Mouse (Mus musculus): Measurements from ENCODE around the gene Thpo. TPM values are rescaled to one million over a fixed set of nuclear protein-coding genes. Genes with fewer than 3 reads are reported as not detected.
A peak's percentile ranks its signal among the peaks of the same experiment; 100 is the strongest.

The Thpo gene
- polyA plus RNA-seq, 1 experiment, result 1.4 TPM

DNA sequence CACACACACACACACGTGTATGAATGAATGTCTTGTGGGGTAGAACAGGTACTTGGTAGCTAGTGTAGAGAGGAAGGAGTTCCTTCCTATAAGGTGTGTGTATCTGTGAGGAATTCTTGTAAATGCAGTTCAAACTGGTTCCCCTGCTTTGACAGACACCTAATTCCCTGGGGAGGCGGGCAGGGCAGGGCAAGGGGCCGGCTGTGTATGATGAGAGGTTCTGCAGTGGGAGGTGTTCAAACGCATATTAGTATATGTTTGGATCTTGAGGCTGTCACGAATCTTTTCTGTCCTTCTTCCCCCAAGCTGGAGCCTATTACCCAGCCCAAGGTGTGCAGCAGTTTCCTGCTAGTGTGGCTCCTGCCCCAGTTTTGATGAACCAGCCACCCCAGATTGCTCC is 56.9 kb downstream of the Thpo start:
- Histone ChIP-seq H3ac (ENCODE audit: control insufficient read depth, insufficient read length) (no peak overlapping the region), H3K79me2 (ENCODE audit: control insufficient read depth, insufficient read depth) (peaks cover 56% of the 10 kb centered on the region), H3K4me2 (ENCODE audit: low read depth) (peak overlapping the region; percentile 4), H3K36me3 (ENCODE audit: control insufficient read depth, insufficient read depth) (peaks cover 46% of the 10 kb centered on the region), H3K27me3 (ENCODE audit: control insufficient read depth, insufficient read depth, insufficient read length) (no peaks in the 10 kb centered on the region), H3K4me3 (no peak overlapping the region)
- no peak for TF ChIP-seq MYOD1 (IDR thresholded peaks at IDR 0.05; ENCODE audit: control insufficient read depth in 1 of 3, insufficient read length in 2 of 3, low read depth in 2 of 3)
- no peak for TF ChIP-seq POLR2A (IDR thresholded peaks at IDR 0.05; ENCODE audit: insufficient read length, low read depth)

DNA sequence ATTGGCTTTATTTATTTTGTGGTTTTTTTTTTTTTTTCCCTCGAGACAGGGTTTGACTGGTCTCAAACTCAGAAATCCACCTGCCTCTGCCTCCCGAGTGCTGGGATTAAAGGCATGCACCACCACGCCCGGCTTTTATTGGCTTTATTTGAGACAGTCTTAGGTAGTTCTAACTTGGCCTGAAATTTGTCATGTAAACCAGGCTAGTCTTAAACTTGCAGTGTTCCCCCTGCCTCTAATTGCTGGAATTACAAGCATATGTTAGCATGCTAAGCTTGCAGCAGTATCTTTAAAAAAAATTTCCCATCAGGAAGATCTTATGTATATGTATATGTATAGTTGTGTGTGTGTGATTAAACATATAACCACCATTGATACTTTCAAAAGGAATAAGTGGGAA is 57.6 kb downstream of the Thpo start:
- H3K79me2 ChIP-seq (ENCODE audit: control insufficient read depth, insufficient read depth), result peaks cover 56% of the 10 kb centered on the region
- TF ChIP-seq MYOD1 (IDR thresholded peaks at IDR 0.05; ENCODE audit: control insufficient read depth in 1 of 3, insufficient read length in 2 of 3, low read depth in 2 of 3) (no peak), TCF3 (IDR thresholded peaks at IDR 0.05; ENCODE audit: insufficient read length, low read depth) (no peak), REST (IDR thresholded peaks at IDR 0.05; ENCODE audit: insufficient read depth, insufficient read length) (no peak), E2F4 (IDR thresholded peaks at IDR 0.05; ENCODE audit: insufficient read depth) (no peak), POLR2AphosphoS2 (IDR thresholded peaks at IDR 0.05; ENCODE audit: insufficient read length, low read depth) (no peak), MAX (IDR thresholded peaks at IDR 0.05; ENCODE audit: low read depth) (no peak), POLR2A (IDR thresholded peaks at IDR 0.05; ENCODE audit: insufficient read length, low read depth) (no peak), MYOG (IDR thresholded peaks at IDR 0.05; ENCODE audit: control insufficient read depth in 1 of 3, insufficient read depth in 1 of 3, insufficient read length in 2 of 3, low read depth in 2 of 3) (no peak), CEBPB (IDR thresholded peaks at IDR 0.05; ENCODE audit: insufficient read depth, poor library complexity, severe bottlenecking) (no peak), USF1 (IDR thresholded peaks at IDR 0.05; ENCODE audit: low read depth) (no peak), SRF (IDR thresholded peaks at IDR 0.05; ENCODE audit: control insufficient read depth, insufficient read length, low read depth) (no peak), TCF12 (IDR thresholded peaks at IDR 0.05; ENCODE audit: insufficient read depth, poor library complexity, severe bottlenecking) (no peak)
- H3K4me3 ChIP-seq, result no peak overlapping the region
- H3K4me2 ChIP-seq (ENCODE audit: low read depth), result no peak overlapping the region
- no peaks in the 10 kb centered on the region for H3K27me3 ChIP-seq (ENCODE audit: control insufficient read depth, insufficient read depth, insufficient read length)
- no peak overlapping the region for H3ac ChIP-seq (ENCODE audit: control insufficient read depth, insufficient read length)
- peaks cover 39% of the 10 kb centered on the region for H3K36me3 ChIP-seq (ENCODE audit: control insufficient read depth, insufficient read depth)

DNA sequence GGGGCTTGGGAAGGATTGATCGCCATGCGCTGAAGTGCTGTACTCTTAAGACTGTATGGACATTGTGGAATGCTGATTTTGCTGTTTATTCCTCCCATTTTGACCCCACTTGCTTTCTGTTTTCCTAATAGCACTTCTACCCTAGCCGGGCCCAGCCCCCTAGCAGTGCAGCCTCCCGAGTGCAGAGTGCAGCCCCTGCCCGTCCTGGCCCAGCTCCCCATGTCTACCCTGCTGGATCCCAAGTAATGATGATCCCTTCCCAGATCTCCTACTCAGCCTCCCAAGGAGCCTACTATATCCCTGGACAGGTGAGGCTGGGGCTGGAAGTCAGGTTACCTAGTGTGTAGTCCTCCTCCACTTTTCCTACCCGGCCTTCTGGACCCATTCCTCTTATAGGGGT is 59.1 kb downstream of the Thpo start:
- Histone ChIP-seq H3K36me3 (ENCODE audit: control insufficient read depth, insufficient read depth) (peaks cover 24% of the 10 kb centered on the region), H3K4me3 (peak overlapping the region; percentile 81), H3K27me3 (ENCODE audit: control insufficient read depth, insufficient read depth, insufficient read length) (no peaks in the 10 kb centered on the region), H3K4me2 (ENCODE audit: low read depth) (peak overlapping the region; percentile 95), H3K79me2 (ENCODE audit: control insufficient read depth, insufficient read depth) (peaks cover 56% of the 10 kb centered on the region), H3ac (ENCODE audit: control insufficient read depth, insufficient read length) (no peak overlapping the region)
- no peak for TF ChIP-seq MYOD1 (IDR thresholded peaks at IDR 0.05; ENCODE audit: control insufficient read depth in 1 of 3, insufficient read length in 2 of 3, low read depth in 2 of 3)
- TF ChIP-seq CEBPB (IDR thresholded peaks at IDR 0.05; ENCODE audit: insufficient read depth, poor library complexity, severe bottlenecking), result no peak
- TF ChIP-seq TCF12 (IDR thresholded peaks at IDR 0.05; ENCODE audit: insufficient read depth, poor library complexity, severe bottlenecking), result no peak
- TF ChIP-seq REST (IDR thresholded peaks at IDR 0.05; ENCODE audit: insufficient read depth, insufficient read length), result no peak
- TF ChIP-seq POLR2AphosphoS2 (IDR thresholded peaks at IDR 0.05; ENCODE audit: insufficient read length, low read depth), result no peak
- TF ChIP-seq E2F4 (IDR thresholded peaks at IDR 0.05; ENCODE audit: insufficient read depth), result no peak
- no peak for TF ChIP-seq MAX (IDR thresholded peaks at IDR 0.05; ENCODE audit: low read depth)
- no peak for TF ChIP-seq MYOG (IDR thresholded peaks at IDR 0.05; ENCODE audit: control insufficient read depth in 1 of 3, insufficient read depth in 1 of 3, insufficient read length in 2 of 3, low read depth in 2 of 3)
- TF ChIP-seq POLR2A (IDR thresholded peaks at IDR 0.05; ENCODE audit: insufficient read length, low read depth), result no peak
- TF ChIP-seq USF1 (IDR thresholded peaks at IDR 0.05; ENCODE audit: low read depth), result no peak
- no peak for TF ChIP-seq TCF3 (IDR thresholded peaks at IDR 0.05; ENCODE audit: insufficient read length, low read depth)
- no peak for TF ChIP-seq SRF (IDR thresholded peaks at IDR 0.05; ENCODE audit: control insufficient read depth, insufficient read length, low read depth)

Other genes starting within 250 kb of the Thpo start
- gene Eif2b5, start 235.7 kb downstream of the Thpo start, polyA plus RNA-seq (2012; fragmentation: generic; extraction: Trizol), result 94.7 TPM
- 32.9 TPM for gene Dvl3, start 217.5 kb downstream of the Thpo start, polyA plus RNA-seq (2012; fragmentation: generic; extraction: Trizol)
- 446 TPM for gene Ap2m1, start 199.0 kb downstream of the Thpo start, polyA plus RNA-seq (2012; fragmentation: generic; extraction: Trizol)
- 50.2 TPM for gene Abcf3, start 185.9 kb downstream of the Thpo start, polyA plus RNA-seq (2012; fragmentation: generic; extraction: Trizol)
- 0.04 TPM for gene Vwa5b2, start 145.0 kb downstream of the Thpo start, polyA plus RNA-seq (2012; fragmentation: generic; extraction: Trizol)
- gene Eef1akmt4, start 122.9 kb downstream of the Thpo start, polyA plus RNA-seq (2012; fragmentation: generic; extraction: Trizol), result 19.1 TPM
- gene Gm49333, start 122.9 kb downstream of the Thpo start, polyA plus RNA-seq (2012; fragmentation: generic; extraction: Trizol), result 0.04 TPM
- 36.8 TPM for gene Alg3, start 122.8 kb downstream of the Thpo start, polyA plus RNA-seq (2012; fragmentation: generic; extraction: Trizol)
- gene Camk2n2, start 113.2 kb downstream of the Thpo start, polyA plus RNA-seq (2012; fragmentation: generic; extraction: Trizol), result 9.4 TPM
- 2.6 TPM for gene Ece2, start 104.7 kb downstream of the Thpo start, polyA plus RNA-seq (2012; fragmentation: generic; extraction: Trizol)
- gene Psmd2, start 82.9 kb downstream of the Thpo start, polyA plus RNA-seq (2012; fragmentation: generic; extraction: Trizol), result 285 TPM
- gene Eif4g1, start 66.2 kb downstream of the Thpo start, polyA plus RNA-seq (2012; fragmentation: generic; extraction: Trizol), result 232 TPM
- 0.62 TPM for gene Fam131a, start 41.3 kb downstream of the Thpo start, polyA plus RNA-seq (2012; fragmentation: generic; extraction: Trizol)
- gene Polr2h, start 16.8 kb downstream of the Thpo start, polyA plus RNA-seq (2012; fragmentation: generic; extraction: Trizol), result 60.5 TPM
- 4.4 TPM for gene Clcn2, start 16.8 kb downstream of the Thpo start, polyA plus RNA-seq (2012; fragmentation: generic; extraction: Trizol)
- gene Chrd, start 1.4 kb downstream of the Thpo start, polyA plus RNA-seq (2012; fragmentation: generic; extraction: Trizol), result 14.0 TPM